ENCODE assay signal across 7 mouse cellular contexts in the genomic region with DNA sequence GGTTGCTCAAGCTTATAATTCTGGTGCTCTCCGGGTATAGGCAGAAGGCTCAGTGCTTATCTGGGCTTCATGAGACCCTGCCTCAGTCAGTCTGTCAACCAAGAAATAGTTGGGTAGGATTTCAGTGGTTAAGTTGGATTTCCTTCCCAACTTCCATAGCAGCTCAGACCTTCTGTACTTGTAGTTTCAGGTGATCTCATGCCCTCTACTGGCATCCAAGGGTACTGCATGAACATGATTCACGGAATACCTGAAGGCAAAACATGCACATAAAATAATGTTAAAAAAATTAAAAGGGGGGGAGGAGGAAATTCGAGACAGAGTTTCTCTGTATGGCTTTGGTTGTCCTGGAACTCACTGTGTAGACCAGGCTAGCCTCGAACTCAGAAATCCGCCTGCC.
DNase-seq lines count a peak whose midpoint lies in the region.

No protein-coding gene starts in this region.

- peak; percentile 93 for DNase-seq in 3T3-L1 (ENCODE audit: low read depth, low spot score)
- DNase-seq in B cell, adult 2 months, result peak; percentile 70 to 79
- DNase-seq in c-Kit-negative CD71-positive TER-119-positive erythroid progenitor cells, embryonic 14.5 days (ENCODE audit: low read depth, low spot score), result peak; percentile 64
- peak; percentile 58 to 76 for DNase-seq in frontal cortex, postnatal 25 days (ENCODE audit: low spot score in 2 of 2)
- DNase-seq in layer of hippocampus, adult 11-12 months (ENCODE audit: low spot score), result peak; percentile 82
- DNase-seq in lung, postnatal 14 days, result peak; percentile 78
- DNase-seq in spleen, postnatal 10 days (ENCODE audit: low spot score in 2 of 2), result peak; percentile 62 to 78

Comparison
In these comparisons a context has a peak if more than half of its experiments do, and no peak if none do; other contexts are left out.
1. Peak in every context shown above with its lines: DNase-seq.